Mouse (Mus musculus) spleen, postnatal 10 days (tissue): ENCODE measurements around the gene Abcd3.
"Not testable (repeated sequence)": the region's sequence is repeated elsewhere in the genome, so short reads cannot be mapped to it uniquely, and the experiment has no call there.

Source experiments
- DNase-seq, 2 experiments: peaks; one replicate each; pipeline ENCODE4 v3.0.0; 2021 to 2022; ENCODE audit warnings: low spot score in 2 of 2

The Abcd3 gene

DNA sequence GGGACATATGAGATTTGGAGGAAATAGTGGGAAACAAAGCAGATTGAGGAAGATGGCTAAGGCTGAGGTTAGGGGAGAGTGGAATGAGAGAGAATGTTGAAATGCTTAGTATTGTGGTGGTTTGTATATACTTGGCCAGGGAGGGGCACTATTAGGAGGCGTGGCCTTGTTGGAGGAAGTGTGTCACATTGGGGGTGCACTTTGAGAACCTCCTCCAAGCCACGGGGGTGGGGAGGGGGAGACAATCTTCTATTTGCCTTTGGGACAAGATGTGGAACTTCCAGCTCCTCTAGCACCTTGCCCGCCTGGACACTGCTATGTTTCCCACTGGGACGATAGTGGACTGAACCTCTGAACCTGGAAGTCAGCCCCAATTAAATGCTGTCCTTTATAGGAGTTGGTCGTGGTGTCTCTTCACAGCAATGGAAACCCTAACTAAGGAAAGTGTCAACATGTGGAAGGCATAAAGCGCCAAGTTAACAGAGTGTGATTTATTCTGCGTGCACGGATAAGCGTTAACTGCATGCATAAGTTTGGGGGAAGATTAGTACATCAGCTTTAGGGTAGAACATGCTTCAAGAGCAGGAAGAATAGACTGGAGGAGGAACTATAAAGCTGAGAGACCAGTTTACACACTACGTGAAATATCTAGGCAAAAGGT, 3.8 kb upstream of the Abcd3 start:
- no peak for DNase-seq

DNA sequence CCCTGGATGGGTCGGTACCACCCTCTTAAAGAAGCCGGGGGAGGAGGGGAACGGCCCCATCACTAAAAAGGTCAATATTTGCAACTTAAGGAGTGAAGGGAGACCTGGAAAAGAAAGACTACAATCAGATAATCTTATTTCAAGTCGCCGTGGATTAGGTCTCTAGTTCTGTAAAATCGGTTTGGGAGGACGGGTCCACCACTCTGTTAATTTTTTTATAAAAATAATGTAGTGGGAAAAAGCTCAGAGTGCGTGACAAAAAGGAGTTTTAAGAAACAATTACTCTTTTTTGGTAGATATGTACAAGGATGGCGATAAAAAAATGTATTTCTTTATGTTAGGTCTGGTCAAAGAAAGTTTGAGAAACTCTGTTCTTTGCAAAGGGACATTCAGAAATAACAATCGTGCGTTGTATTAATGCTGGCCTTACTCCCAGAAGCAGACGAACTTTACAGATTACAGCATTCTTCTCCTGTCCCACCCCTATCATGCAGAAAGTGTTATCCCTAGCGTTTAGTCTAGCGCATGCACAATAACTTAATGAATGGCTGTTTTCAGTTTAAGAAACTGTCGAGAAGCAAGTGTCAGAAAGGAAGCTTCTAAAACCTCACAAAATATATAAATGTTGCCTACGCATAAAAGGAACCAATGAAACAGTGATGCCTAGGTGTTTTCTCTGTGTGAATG, 590 bp upstream of the Abcd3 start:
- no peak for DNase-seq

DNA sequence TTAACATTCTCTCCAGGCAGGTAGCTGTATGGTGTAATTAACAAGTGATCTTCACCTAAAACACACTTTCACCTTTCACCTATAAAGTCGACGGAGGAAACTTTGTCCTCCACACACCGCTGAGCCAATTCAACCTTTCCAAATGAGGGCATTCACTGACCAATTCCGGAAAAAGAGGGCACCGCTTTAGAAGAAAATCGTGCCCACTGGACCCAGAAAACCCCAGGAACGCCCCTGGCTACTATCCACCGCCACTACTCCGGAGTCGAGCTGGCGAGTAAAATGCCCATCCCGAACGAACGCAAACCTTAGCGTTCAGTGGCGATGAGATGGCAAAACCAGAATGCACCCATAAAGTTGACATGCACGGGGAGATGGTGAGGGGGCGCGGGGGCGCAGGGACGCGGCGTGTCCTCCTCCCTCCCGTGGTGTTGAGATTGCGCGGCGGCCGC, 663 bp downstream of the Abcd3 start:
- no peak for DNase-seq

DNA sequence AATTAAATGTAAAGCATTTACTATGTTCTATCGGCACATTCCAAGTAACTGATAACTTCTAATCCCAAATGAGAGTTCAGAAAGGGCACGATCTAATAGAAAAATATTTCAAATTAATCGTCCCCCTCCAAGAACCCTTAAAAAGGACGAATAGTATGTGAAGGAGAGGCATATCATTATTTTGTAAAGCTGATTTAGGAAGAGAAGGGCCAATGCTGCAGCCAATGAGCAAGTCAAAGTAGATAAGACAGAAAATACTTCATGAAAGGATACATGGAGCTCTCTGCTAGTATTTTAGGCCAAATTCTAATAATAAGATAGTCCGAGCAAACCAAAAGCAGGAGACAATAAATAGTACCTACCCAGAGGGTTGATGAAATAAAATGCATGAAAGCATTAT, 1.3 kb downstream of the Abcd3 start:
- no peak for DNase-seq

DNA sequence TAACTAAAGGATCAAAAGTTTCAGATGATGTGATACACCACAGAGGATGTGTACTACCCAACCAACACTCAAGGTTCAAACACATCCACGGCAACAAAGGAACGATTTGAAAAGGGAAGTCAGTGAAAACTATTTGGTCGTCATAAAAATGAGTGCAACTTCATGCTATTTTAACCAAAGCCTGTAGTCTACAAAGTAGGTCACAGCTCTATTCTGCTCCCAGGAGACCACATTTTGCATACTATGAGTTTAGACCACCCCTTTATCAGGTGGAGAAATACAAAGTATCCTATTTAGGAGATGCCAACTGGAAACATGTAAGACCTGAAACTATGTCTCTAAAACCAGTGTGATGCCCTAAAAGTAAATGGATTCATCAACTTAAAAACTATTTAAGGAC, 6.9 kb downstream of the Abcd3 start:
- no peak for DNase-seq

DNA sequence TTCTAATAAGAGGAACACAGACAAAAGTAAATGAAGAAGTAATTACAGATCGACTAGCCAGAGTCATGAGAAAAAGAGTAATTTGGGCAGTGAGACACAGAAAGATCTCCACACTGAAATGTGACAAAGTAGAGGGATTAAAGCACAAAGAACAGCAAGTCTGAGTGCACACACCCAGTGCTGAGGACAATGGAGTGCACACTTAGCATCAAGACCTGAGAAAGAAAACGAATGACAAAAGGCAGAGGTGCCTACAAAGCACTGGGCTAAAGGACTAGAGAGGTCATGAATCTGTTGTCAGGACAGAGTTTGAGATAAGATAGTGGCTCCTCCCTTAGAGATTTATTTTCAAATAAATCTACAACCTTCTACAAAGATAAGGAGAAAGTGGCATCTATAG, 20.9 kb downstream of the Abcd3 start:
- DNase-seq = no peak

DNA sequence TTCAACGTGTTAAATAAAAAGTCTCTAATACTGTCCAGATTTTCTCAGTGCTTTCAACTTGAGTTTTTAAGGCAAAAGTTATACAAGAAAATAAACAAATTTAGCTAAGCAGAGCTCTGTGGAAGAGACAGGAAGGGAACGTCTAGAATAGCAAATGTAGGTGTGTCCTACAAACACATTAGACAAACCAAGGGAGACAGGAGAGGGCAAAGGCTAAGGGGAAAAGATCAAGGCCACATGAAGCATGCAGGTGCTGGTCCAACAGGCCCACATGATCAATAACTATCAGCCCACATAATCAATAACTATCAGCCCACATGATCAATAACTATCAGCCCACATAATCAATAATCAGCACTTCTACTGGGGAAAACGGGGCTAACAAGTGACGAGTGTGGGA, 22.9 kb downstream of the Abcd3 start:
- no peak for DNase-seq

DNA sequence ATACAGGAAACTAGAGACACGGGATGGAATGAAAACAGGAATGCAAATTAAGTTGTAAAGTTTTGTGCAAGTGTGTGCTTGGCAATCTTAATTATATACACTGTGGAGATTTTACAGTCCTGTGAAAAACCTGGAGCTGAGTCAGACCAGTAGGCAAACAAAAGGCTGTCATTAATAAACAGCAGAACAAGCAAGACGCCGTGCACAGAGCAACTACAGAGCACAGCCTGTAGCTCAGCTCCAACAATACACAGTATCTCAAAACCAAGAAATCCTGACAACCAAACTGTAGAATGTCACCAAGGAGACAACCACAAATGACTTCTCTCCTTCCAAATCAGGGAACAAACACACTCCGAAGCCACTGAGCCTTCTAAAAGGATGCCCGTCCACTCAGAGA, 24.7 kb downstream of the Abcd3 start:
- DNase-seq = no peak

DNA sequence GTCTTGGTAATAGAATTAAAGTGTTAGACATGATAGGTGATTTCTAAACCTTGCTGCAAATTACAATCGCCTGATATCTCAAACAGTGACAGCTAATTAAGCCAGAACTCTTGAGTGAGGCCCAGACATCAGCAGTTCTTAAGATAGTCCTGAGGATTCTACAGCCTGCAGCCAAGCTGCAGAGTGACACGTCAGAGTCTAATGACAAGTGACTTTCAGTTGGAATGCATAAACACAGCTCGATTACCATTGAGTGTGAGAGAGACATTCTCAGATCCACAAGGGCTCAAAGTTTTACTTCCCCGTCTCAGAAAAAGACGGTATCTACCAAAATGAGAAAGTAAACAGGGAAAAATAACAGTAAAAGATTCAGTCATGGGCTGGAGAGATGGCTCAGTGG, 25.3 kb downstream of the Abcd3 start:
- no peak for DNase-seq

DNA sequence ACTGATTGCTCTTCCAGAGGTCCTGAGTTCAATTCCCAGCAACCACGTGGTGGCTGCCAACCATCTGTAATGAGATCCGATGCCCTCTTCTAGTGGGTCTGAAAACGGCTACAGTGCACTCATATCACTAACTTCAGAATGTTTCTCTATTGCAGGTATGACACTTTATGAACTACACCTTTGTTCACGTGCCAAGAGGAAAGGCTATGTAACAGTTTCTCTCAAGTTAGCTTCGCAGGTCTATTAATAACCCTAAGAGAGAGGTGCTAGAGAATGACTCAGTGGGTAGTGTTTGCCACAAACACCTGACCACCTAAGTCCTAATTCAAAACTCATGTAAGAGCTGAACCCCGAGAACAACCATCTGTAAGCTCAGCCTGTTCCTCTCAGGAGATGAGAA, 32.1 kb downstream of the Abcd3 start:
- no peak for DNase-seq

DNA sequence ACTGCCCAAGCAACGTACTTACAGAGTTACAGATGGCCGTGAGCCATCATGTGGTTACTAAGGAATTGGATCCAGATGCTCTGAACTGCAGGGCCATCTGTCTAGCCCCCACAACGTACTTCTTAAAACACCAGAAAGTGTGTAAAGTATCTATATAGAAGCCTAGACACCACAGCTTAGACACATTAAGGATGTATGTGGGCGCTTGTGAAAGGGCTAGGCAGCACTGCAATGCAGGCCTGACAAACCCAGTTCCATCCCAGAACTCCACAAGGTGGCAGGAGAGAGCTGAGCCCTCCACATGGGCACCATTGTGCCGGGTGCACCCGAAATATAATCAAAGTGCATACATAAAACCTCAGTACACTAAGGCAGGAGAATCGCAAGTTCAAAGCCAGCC, 37.2 kb downstream of the Abcd3 start:
- DNase-seq = peak; percentile 11 to 55

DNA sequence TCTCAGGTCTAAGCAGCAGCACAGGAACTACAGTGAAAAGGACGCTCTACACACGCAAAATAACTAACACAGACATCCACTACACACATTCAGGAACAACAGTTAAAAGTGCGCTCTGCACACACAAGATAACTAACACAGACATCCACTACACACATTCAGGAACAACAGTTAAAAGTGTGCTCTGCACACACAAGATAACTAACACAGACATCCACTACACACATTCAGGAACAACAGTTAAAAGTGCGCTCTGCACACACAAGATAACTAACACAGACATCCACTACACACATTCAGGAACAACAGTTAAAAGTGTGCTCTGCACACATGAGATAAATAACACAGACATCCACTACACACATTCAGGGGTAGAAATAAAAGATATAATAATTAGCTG, 41.8 kb downstream of the Abcd3 start:
- not testable (repeated sequence) for DNase-seq

DNA sequence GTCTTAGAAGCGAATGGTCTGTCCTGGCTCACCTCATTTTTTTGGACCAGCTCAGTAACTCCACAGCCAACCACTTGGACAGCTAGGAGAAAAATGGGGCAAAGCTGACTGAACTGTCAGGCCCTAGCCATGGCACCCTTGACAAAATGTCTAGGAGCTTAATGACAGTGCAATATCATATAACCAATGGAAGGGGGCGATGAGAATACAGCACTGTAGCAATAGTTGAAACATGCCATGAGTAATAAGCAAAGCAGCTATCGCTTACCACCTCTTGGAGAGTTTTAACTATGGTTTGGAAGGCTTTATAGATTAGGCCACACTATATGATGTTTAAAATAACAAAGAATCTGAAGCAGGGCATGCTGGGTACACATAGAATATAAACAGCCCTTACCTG, 46.3 kb downstream of the Abcd3 start:
- DNase-seq = no peak

DNA sequence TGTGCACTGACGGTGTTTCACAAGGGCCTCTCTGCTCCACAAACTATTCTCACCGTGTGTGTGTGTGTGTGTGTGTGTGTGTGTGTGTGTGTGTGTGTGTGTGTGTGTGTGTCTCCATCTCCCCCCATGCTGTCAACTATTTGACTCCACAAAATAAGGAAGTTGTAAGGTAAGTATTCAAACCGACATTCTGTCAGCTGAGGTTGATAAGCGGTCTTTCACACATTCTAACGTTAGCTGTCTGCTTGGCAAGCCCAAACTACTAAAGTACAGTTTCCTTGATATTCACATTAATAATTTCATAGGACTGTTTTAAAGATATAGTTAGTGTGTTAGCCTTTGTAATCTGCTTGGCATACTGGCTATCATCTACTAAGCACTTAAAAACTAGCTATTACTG, 48.3 kb downstream of the Abcd3 start:
- DNase-seq = no peak

DNA sequence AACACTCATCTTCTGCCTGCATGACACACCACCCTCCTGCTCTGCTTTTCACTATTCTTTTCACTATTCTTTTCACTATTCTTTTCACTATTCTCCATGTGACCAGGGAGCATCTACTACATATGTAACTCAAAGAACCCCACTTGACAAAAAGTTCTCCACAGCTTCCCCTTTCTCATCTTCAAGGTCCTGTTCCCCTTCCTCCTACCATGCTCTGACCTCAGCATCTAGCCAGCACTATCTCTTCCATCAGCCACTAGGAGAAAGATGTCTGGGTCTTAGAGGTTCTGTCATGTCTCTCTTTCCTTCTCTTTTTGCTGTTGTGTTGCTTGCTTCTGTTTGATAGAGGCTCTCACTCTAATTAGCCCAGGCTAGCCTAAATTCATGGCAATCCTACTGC, 49.1 kb downstream of the Abcd3 start:
- DNase-seq = no peak

DNA sequence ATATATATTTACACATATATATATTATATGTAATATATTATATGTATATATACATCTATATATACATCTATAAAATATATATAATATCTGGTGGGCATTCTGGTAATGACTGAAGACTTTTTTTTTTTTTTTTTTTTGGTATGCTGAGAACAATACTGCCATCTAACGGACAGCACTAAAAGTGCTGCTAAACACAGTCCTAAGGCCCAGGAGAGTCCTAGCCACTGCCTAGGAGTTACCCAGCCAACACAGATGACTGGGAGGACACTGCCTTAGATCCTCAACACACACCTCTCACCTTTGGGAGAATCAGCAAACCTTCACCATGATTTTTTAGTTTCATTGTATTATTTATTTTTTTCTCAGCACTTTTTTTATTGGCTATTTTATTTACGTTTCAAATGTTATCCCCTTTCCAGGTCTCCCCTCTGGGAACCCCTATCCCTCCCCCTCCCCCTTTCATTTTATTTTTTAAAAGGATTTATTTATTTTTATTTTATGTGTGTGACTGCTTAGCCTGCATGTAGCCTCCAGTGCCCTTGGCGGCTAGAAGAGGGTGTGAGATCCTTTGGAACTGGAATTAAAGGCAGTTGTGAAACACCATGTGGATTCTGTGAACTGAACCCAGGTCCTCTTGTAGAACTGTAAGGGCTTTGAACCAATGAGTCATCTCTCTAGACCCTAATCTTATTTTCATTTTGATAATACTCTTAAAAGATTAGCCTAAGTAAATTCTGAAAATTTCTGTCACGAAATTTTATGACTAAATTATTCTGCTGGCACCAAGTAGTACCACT, 52.8 kb downstream of the Abcd3 start:
- DNase-seq = no peak

DNA sequence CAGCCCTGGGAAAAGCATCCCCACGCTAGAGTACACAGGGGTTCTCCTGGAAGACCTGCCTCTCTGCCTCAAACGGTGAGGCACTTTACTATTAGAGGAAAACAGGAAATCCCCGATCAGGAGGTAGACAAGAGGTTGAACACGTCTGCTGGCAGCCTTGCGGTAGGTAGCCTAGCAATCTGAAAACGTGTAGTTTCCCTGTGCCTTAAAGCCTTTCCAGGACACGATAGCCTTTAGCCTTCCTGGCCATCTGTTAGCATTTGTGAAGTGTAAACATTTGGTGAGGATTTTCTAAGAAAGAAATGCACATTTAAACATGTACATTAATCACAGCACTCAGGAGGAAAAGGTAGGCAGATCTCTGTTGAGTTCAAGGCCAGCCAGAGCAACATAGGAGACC, 56.7 kb downstream of the Abcd3 start:
- DNase-seq = no peak

DNA sequence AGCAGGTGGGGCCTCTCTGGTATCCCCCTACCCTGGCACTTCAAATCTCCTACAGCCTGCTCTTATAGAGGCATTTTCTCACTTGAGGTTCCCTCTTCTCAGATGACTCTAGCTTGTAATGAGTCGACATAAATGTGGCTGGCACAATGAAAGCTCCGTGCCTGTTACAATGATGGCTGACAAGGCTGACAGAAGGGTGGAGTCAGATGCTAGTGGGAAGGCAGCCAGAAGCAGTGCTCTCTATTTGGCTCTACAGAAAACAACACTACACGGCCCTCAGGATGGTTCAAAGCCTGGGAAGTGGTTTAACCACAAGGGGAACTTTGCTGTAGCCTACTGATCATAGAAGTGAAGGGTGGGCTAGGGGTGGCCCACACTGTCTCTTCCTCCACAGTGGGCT, 60.0 kb downstream of the Abcd3 start:
- DNase-seq = no peak

DNA sequence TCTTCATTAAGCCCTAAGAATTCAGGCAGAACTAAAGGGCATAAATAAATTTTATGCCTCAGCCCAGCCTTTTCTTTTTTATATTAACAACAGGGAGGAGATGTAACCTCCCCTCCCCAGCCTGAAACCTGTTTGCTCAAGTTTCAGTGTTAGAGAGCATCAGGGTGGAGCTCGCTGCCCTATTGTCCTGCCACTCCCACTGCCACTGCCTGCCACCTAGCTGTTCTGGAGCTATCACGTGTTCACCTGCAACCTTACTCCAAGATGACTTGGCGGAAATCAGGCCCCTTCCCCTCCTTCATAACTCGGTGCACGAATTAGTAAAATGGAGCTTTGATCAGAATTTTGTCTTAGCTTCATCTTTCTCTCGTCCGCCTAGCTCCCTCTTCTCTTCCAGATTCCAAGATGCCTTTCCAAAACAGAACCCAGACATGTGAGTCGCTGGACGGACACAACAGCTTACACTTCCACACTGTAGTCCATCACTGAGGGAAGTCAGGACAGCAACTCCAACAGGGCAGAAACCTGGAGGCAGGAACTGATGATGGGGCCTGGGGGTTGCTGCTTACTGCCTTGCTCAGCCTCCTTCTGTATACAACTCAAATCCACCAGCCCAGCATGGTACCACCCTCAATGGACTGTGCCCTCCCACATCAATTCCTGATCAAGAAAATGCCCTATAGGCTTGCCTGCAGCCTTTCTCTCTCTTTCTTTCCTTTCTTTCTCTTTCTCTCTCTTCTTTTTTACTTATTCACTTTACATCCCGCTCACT, 60.6 kb downstream of the Abcd3 start:
- DNase-seq = not testable (repeated sequence)

DNA sequence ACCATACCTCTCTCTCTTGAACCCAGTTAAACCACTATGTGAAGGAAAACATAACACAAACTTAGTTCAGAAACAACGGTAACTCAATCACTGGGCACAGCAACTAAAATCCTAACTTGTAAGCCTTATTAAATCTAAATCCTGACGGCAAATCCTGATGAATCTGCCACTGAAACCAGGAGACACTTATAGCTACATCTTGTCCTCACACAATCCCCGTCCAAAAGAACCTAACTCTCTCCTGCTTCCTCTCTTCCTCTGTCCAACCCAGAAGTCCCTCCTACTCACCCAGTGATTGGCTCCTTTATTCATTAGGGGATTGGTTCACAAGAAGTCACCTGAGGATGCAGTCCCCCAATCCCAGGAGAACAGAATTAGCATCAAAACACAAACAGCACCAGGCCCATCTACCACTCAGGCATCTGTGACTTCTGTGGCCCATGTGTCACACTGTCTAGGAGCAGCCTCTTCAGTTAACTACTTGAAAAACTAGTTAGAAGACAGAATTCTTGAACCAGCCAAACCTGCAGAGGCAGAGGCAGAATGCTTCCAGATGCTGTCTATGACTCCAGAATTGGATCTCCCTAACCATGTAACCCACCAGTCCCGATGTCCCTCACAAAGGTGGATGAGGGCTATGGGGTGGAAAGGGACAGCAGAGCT, 73.8 kb downstream of the Abcd3 start:
- DNase-seq = not testable (repeated sequence)

DNA sequence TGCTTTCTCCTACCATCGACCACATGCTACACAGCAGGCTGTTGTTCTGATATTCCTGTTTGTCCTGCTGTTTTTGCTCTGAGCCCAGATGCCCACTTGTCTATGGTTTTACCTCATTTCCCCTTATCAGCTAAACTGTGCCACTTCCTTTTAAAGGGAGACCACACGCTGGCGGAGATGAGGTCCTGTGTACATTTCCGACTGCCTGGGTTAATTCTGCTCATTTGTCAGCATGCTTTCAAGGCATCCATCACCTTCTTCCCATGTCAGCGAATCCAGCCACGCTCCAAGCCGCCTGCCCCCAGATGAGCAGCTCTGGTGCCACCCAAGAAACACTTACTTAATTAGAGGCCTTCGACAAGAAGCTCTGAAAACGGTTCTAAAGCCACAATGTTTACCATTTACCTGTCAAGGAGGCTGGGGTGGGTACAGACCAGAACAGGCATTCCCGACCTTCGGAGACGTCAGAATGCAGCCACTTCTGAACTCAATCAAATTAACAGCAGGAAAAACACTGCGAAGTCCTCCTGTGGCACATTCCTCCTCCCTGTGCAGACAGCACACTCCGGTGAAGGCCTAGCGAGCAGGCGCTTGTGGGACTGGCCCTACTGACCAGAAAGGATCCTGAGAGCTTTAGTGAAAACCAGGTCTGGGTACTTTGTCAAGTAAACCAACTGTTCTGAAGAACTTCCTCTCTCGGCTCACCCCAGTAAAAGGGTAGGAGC, 75.5 kb downstream of the Abcd3 start:
- DNase-seq = no peak
